ENCODE assay signal across 7 mouse cellular contexts in genomic region chr7:110804266-110804665, GRCm38 (mm10). TPM values are rescaled to one million over a fixed set of nuclear protein-coding genes. Genes with fewer than 3 reads are reported as not detected.
A peak's percentile ranks its signal among the peaks of the same experiment; 100 is the strongest.
DNase-seq lines count a peak whose midpoint lies in the region.

No protein-coding gene starts in this region.

- peak; percentile 27 for DNase-seq in kidney, postnatal 10 days
- DNase-seq in kidney, adult 18-20 months, result no peak
- peak; percentile 66 for DNase-seq in adrenal gland, postnatal 10 days
- peak; percentile 48 to 53 for DNase-seq in cerebellum, postnatal 14 days
- DNase-seq in lung, postnatal 14 days, result peak; percentile 56
- DNase-seq in spleen, postnatal 10 days (ENCODE audit: low spot score in 2 of 2), result no peak
- DNase-seq in embryo, embryonic 11 days, result no peak

RNA-seq across cellular contexts. Expression of gene Ampd3, which starts 36.3 kb away (rescaled TPM):
- 10 to 100 TPM; 16.7 to 22.7 TPM for total RNA-seq in adrenal gland, postnatal 10 days (2021)

RNA-seq across cellular contexts. Expression of gene Rnf141, which starts 40.0 kb away (rescaled TPM):
- 10 to 100 TPM; 43.2 to 45.4 TPM for total RNA-seq in adrenal gland, postnatal 10 days (2021)

RNA-seq across cellular contexts. Expression of gene Lyve1, which starts 58.8 kb away (rescaled TPM):
- total RNA-seq in adrenal gland, postnatal 10 days (2021), result 10 to 100 TPM; 15.1 to 20.6 TPM

Comparison
In these comparisons a context has a peak if more than half of its experiments do, and no peak if none do; other contexts are left out.
1. DNase-seq: peak in kidney, postnatal 10 days (single experiment), adrenal gland, postnatal 10 days (single experiment), cerebellum, postnatal 14 days (2 of 2) and lung, postnatal 14 days (single experiment); none in kidney, adult 18-20 months (single experiment), spleen, postnatal 10 days (0 of 2) and embryo, embryonic 11 days (single experiment).